Mouse (Mus musculus): Measurements from ENCODE around the gene Cracr2a.

GRCm38 (mm10) chr6:127717239-127718137, 156.3 kb downstream of the Cracr2a start:
- TF ChIP-seq CTCF (IDR thresholded peaks at IDR 0.05; ENCODE audit: insufficient read depth, low read length) (no peak), POLR2A (IDR thresholded peaks at IDR 0.05; ENCODE audit: borderline replicate concordance, extremely low read depth, low read depth, low read length) (no peak)

Measured in lung, adult 2 months (tissue).